Mouse (Mus musculus) 3T3-L1 (cell line): ENCODE data around the gene March4.

Source experiments
- DNase-seq: peaks from one replicate; pipeline ENCODE4 v3.0.0-alpha.2; 2015; ENCODE audit warnings: low read depth, low spot score

The March4 gene

DNA sequence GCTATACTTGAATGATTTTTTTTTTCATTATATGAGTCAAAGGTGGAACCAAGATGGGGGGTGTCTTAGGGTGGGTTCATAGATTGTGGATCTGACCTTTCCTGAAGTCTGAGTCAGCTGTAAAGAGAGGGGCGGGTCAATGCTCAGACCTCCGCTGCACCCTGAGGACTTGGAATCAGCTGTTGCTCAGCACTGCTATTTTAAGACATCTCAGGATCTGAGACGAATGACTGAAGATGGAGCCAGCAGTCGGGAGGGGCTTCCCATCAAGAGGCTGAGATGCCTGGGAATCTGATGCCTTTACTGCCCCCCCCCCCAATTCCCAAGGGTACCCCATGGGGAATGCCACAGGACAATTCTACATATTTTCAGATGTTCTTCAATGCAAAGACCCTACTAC, 85.9 kb downstream of the March4 start:
- peak; percentile 61 for DNase-seq

DNA sequence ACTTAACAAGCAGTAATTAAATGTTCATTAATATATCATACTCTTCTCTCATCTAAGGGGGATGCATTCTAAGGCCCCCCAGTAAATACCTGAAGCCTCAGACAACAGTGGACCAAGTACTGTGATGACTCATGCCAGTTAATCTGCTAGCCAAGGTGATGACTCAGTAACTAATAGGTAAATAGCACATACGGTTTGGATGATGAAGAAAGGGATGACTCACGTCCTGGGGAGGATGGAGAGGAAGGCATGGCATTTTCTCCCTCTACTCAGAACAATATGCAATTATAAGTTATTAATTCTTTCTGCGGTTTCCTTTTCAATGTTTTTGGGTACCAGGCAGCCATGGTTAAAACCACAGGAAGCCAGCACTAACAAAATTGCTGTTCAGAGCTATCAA, 87.0 kb downstream of the March4 start:
- peak; percentile 81 for DNase-seq

DNA sequence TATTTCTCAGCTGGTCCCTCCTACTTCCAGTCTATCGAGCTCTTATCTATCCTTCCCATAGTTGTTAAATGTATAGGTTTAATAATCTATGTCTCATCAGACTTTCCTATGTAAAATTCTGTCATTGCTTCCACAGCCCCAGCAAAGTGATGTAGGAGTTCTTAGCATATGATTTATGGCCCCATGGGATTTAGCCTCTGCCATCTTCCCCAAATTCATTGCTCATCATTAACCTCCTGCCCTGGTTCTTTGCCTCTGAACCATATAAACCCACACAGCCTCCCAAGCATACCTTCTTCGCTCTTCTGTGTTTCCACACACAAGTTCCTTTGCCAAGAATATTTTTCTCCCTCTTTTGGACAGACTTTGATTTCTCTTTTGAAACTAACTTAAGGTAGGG, 94.0 kb downstream of the March4 start:
- DNase-seq: peak; percentile 56

DNA sequence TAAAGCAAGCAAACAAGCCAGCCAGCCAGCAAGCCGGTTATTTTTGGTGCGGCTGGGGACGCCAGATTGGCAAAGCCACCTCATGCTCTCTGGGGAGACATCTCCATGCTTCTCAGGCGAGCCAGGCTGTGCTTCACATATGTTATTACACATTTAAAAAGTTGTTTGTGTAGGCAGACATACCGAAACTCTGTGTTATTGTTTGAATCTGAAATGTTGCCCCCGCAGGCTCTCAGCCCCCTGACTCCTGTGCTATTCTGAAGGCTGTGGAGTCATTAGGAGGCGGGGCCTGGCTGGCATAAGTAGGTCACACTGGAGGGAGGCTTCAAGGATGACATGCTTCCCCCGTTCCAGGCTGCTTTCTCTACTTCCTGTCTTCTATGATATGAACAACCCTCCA, 97.6 kb downstream of the March4 start:
- DNase-seq: no peak

DNA sequence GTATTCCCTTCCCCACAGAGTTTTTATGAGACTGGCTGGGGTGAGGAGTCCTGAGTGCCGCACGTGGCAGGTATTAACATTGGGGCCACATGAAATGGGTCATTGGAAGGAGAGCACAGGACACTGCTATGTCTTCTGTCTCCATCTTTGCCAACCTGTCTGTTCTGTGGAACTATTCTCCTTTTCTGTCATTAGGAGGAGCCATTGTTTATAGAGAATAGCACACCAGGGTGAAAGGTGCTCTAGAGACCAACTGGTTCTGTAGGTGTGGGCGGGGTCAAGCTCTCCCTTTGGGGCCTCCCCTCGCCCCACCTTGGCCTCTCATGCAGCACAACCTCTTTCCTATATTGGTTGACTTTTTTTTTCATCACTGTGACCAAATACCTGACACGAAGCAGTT, 99.8 kb downstream of the March4 start:
- DNase-seq: no peak

DNA sequence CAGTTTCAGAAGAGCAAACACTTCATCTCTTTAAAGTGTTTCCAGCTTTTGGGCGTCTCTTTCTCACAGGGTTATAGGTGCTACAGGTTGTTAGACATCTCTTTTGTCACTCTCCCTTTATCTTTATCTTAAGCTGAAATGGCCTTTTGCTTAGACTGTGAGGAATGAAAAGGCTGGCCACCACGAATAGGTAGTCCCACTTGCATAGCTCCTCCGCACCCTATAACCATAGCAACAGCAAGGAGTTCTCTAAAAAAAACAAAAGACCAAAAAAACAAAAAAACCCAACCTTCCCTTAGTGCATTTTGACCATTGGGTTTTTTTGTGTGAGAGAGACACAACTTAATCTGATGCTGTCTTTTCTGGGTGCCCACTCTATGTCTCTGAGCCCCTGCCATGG, 102.2 kb downstream of the March4 start:
- DNase-seq: no peak

DNA sequence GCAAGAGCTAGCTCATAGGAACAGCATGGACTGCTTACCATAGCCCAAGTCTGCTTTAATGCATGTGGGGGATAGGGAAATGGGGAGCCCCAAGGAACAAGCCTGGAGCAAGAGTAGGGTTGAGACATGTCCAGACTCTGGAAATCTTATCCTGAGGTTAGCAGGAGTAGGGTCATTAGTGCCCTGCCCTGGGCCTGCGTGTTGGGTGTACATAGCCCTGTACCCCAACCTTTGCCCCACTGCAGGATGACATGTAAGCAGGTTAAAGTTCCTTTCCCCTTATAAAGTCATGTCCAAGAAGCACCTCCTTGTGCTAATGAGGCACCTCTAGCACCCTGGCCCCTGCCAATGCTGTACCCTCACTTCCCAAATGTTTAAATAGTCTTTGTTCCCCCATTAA, 104.2 kb downstream of the March4 start:
- no peak for DNase-seq

DNA sequence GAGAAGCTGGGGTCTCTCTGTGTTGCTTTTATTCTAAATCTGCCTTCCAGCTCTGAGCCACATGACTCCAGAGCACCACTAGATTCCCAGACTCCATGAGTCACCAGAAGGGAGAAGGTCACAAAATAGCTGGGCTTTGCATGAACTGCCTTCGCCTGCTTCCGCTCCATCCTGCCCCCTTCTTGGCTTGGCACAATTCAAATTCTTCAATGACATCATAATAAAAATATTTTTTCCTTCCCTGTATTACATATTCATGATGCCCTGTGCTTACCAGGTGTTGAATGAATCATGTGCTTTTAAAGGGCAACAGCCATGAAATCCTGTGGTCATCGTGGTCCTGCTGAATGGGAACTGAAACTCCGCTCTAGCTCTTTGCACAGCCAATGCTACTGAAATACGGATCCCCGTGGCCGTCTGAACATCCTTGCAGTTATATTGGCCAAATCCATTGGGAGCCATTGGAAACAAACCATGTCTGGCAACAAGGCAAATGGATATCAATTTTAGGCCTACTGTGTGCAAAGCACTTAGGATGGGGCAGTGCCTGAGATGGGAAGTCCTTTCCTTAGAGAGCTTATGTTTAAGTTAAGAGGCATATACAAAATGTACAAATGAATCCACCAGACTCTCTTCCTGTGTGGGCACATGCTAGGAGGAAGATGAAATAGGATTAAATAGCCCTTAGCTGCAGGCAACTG, 107.5 kb downstream of the March4 start:
- peak; percentile 91 for DNase-seq

DNA sequence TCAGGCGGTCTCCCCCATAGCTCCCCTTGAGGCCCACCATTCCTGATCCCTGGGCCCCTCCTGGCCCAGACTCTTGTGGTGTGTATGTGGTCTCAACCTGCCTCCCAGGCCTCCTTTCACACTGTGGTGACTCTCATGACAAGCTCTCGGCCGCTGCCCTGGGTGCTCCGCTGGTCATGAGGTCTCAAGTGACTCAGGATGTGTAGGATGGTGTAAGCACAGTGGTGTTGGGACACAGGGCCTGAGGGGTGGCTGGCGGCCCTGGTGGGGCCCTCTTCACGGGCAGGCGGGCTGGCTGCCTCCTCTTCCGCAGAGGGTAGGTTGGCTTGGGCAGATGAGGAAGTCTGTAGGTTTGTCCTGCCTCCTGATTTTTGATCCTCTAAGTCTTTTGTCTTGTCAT, 108.2 kb downstream of the March4 start:
- DNase-seq: peak; percentile 52

DNA sequence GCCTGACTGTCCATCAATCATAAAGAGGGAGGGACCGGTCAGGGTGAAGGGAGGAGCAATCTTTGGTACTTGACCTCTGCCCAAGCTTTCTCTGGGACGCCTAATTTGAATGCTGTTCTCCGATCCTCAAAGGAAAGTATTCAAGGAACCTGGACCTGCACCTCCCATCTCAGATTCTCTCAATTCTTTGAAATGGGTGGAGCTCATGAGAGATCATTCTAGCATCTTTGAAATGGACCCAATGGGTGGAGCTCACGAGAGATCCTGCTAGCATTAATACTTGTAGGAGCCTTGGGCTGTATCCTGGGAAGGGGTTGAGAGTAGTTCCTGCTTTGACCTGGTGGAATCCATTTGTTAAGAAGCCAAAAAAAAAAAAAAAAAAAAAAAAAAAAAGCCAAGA, 110.3 kb downstream of the March4 start:
- no peak for DNase-seq

DNA sequence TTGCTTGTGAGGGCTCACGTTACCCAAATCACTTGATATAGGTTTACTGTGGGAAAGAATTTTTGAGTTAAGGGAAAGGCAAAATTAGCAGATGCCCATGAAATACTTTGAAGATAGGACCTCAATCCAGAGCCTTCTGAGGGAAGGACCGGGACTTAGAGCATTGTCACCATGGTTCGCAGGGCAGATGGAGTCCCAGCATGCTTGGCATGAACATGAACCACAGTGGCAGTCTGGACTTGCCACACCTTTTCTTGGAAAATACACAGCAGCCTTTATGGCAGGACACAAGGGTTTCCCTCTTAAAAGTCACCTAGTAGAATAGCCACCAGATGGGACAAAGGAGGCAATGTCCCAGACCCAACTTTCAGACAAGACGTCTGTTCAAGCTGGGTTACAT, 114.6 kb downstream of the March4 start:
- no peak for DNase-seq

DNA sequence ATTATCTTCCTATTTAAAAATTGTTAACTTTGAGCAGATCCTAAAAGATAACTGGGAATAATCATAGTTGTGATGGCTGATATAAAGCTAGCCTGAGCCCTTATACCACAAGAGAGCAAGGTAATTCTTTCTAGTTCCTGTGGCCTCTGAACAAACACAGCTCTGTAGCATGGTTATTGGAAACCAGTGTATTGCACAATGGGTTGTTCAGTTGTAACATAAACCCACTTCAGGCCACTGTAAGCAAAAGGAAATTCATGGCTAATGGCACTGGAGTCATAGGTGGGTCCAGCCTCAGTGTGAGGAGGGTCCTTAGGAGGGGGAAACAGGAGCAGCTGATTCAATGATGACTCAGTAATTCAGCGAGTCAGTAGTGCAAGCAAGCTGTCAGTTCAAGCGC, 116.5 kb downstream of the March4 start:
- DNase-seq: peak; percentile 26

DNA sequence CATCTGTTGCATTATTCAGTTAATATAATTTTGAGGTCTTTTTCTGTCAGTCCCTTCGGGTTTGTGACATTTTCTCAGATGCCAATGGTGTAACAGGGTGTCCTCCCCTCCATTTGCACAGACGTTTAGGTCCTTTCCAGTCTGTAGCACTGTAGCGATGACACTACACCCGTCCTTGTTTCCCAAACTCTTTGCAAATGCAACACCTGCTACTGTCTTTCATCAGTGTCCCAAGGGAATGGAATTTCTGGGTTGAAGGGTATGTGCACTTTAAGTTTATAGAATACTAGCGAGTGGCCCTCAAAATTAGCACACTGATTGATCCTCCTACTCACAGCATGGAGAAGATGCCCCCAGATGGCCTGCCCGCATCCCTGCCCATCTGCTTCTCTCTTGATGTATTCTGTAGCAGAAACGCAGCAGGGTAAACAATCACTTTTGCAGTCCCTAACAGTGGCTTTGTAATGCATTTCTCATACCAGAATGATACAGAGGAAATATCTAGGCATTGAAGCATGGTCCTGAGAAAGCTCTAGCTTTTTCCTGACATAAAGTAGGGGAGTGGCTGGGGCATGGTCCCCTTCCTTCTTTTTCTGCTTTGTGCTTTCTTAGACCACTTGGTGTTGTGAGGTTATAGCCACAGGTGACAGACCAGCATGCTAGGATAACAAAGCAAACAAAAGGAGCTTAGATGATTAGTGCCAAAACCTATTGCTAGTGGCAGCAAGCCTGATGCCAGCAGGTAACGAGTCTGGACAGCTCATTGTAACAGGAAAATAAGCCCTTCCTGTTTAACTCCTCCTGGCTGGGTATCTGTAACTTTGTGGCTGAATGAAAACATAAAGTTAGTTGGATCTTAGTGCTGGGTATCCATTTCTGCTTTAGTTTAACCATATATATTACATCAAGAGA, 117.7 kb downstream of the March4 start:
- no peak for DNase-seq

DNA sequence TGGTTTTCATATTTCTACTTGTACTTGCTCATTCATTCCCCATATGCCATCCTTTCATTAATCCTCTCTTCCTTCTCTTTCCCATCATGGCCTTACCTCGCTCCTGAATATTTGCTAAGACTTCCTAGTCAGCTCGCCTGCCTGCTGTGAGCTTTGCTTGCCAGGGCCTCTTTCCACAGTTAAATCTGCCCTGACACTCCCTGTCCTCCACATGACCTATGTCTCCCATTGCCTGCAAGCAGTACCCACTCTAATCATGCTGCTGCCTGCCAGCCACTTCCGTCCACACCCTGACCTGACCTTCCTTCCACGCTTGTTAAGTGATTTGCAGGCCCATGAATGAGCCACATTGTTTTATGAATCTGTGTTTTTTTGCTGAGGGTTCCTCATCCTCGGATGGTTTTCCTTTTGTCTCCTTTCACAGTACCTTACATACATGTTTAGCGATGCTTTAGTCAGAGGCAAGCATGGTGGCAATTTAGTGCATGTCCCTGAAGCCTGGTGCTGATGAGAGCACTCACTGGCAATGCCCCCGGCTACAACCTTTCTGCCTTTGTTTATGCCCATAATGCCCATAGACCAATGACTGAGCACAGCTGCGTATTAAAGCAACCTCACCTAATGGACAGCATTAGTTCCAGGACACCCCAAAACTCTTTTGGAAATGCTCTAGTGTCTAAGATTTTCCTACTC, 122.0 kb downstream of the March4 start:
- peak; percentile 61 for DNase-seq

DNA sequence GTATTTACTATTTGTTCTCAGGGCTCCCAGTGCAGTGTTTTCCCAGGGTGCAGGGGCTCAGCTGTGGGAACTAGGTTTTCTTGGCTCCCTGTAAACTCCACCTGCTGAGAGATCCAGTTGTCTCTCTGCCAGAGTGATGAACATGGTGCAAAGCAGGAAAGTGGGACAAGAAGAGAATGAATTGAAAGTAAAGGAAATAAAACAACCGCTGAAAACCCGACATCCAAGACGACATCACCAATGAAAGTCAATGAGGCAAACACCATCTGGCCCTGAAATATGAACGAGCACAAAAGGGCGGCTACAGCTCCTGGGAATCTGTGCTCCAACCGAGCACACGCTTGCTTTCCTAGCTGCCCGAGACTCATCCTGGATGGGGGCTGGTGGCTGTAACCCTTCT, 122.6 kb downstream of the March4 start:
- DNase-seq: no peak

DNA sequence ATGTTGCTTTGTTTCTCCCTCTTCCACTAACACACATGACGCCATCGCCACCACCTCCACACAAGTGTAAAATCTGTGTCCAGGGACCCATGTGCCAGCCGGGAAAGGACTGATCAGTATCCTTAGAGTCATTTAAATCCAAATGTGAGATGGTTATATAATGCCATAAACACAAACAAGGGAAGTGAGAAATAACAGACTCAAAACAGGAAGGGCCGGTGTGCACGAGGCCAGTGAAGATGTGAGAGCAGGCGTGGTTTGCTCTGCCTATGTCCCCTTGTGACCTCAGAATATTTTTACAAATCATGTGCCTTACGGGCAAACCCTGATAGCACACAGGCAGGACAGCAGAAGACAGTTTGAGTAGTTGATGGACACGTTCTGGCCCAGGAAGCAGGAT, 123.5 kb downstream of the March4 start:
- no peak for DNase-seq

DNA sequence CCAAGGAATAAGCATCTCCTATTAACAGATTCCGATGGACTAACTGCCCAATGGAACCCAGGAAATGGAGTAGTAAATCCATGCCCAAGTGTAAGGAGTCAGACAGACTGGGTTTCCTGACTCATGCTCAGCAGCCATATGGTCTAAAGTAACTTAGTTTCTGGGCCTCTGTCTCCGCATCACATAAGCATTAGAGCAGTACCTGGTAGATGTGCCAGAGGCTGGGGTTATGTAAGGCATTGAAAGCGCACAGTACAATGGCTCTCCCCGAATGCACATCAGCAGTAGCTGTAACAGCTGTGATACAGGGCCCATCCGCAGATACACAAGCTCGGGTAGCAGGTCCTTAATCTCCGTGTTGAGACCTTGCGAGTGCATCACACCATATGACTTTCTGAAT, 125.6 kb downstream of the March4 start:
- DNase-seq: no peak

DNA sequence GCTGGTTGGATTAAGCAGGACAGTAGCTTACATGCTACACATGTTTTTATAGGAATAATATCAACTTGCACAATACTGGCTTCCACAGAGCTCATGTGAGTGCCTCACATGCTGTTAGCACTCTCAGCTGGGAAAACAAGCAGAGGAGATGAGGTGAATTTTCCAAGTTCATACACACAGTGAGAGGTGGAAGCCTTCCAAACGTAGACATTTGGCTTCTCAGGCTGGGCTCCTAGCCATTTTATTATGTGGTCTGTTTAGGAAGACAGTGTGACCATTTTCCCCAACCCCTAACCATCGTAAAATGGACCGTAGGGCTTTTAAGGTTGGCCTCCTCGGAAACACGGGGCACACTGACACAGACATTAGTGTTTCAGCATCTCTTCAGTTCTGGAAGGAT, 126.8 kb downstream of the March4 start:
- DNase-seq: no peak

DNA sequence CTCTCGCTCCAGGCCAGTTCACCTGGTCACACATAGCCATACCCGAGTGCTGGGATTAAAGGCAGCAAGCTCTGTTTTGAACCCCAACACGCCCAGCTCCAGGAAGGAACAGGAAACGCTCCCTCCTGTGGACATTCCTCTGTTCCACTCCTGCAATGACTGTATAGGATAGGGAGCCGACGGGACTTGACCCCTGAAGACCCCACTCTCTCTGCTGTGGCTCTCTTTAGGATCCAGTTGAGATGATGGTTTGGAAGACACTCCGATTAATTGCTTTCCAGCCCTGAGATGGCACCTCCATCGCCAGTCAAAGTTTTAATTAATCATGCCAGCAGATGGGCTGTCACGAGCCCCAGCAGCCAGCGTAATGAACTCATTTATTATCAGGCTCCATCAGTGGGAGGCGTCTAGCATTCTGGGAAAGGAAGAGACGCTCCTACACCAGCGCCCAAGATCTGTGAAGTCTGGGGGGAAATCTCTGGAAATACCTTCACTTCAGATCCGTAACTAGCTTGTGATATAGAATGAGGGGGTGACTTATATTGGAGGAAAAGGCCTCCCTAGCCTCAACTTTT, 130.1 kb downstream of the March4 start:
- DNase-seq: no peak

DNA sequence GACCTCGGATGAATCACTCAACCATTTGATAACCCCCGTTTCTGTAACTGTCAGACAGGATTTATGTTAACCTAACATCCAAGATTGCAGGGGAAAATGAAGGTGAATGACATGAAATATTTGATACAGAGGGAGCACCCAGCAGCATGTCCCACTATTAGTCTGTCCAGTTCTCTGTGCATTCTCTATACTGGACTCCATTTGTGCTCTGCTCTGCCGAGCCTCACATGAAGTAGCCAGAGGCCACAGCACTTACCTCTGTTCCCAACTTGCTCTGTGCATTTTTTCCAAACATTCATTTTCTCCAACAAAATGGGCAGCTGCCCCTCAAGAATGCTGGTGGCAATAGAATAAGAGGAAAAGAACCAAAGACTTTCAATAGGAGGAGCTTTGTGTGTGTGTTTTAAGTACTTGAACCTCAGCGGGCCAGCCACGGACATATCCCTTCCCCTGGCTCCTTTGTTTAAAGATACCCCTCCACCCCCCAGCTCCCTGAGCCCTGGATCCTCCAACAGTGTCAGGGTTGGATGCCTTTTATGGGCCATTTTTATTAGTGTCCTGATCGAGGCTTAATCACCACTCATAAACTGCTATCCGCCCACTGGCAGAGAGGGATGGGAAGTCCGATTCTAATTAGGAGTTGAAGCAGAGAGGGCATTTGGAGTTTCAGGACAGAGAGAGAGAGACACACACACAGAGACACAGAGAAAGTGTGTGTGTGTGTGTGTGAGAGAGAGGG, 135.2 kb downstream of the March4 start:
- DNase-seq: no peak

DNA sequence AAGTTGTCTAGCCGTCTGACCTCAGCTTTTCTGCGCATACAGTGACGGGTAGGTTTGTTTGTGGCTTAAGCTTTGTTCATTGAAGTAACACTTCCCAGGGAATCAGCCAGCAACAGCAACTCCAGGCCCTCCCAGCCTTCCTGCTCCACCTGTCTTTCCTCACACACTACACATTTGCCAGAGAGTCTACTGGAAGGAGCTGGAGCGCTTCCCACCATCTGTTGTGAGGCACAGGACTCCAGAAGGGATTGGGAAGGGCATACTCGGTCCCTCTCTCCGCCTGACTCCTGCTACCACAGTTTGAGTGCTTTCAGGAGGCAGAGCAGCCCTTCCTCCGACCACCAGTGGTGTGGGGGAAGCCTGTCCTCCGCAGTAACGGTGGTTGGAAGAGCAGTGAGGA, 136.1 kb downstream of the March4 start:
- DNase-seq: no peak
